Mouse (Mus musculus): Measurements from ENCODE around the gene Arsa. TPM values are rescaled to one million over a fixed set of nuclear protein-coding genes. Genes with fewer than 3 reads are reported as not detected.

Arsa gene
- polyA plus RNA-seq, 1 experiment, result 42.5 TPM

- no peaks in the 10 kb centered on the region for H3K4me1 ChIP-seq (ENCODE audit: control insufficient read depth, insufficient read depth, low read length)
- TF ChIP-seq POLR2A (IDR thresholded peaks at IDR 0.05; ENCODE audit: low read depth, low read length) (no peak), CTCF (IDR thresholded peaks at IDR 0.05; ENCODE audit: borderline replicate concordance, insufficient read depth, low read length) (no peak)
- H3K4me3 ChIP-seq (ENCODE audit: insufficient read depth, low read length), result no peak within 1 kb of the TSS
- H3K27ac ChIP-seq (ENCODE audit: insufficient read depth, low read length), result no peak within 1 kb of the TSS
These were observed 51.5 kb downstream of the Arsa start, which contains the start of gene Cpt1b for GRCm38 (mm10) chr15:89425711-89426121. Gene Cpt1b, minus strand, starts transcription at chr15:89425863.

GRCm38 (mm10) chr15:89424621-89425020, 52.6 kb downstream of the Arsa start:
- no peak for TF ChIP-seq CTCF (IDR thresholded peaks at IDR 0.05; ENCODE audit: borderline replicate concordance, insufficient read depth, low read length)
- no peak for TF ChIP-seq POLR2A (IDR thresholded peaks at IDR 0.05; ENCODE audit: low read depth, low read length)
- H3K27ac ChIP-seq (ENCODE audit: insufficient read depth, low read length), result no peak overlapping the region
- no peak overlapping the region for H3K4me3 ChIP-seq (ENCODE audit: insufficient read depth, low read length)
- H3K4me1 ChIP-seq (ENCODE audit: control insufficient read depth, insufficient read depth, low read length), result no peaks in the 10 kb centered on the region

Other genes starting within 250 kb of the Arsa start
- gene Sbf1, start 162.1 kb downstream of the Arsa start, polyA plus RNA-seq (2011; ENCODE audit: insufficient read length, low read depth, missing spikeins), result 75.9 and 95.7 TPM in 2 replicates
- 7.7 and 8.4 TPM in 2 replicates for gene Adm2, start 154.7 kb downstream of the Arsa start, polyA plus RNA-seq (2011; ENCODE audit: insufficient read length, low read depth, missing spikeins)
- not detected in 2 replicates for gene Miox, start 143.0 kb downstream of the Arsa start, polyA plus RNA-seq (2011; ENCODE audit: insufficient read length, low read depth, missing spikeins)
- 82.5 and 83.0 TPM in 2 replicates for gene Lmf2, start 121.8 kb downstream of the Arsa start, polyA plus RNA-seq (2011; ENCODE audit: insufficient read length, low read depth, missing spikeins)
- gene Ncaph2, start 121.7 kb downstream of the Arsa start, polyA plus RNA-seq (2011; ENCODE audit: insufficient read length, low read depth, missing spikeins), result 58.9 and 94.2 TPM in 2 replicates
- gene Sco2, start 103.6 kb downstream of the Arsa start, polyA plus RNA-seq (2011; ENCODE audit: insufficient read length, low read depth, missing spikeins), result 13.8 and 14.1 TPM in 2 replicates
- gene Tymp, start 100.4 kb downstream of the Arsa start, polyA plus RNA-seq (2011; ENCODE audit: insufficient read length, low read depth, missing spikeins), result not detected in 2 replicates
- gene Odf3b, start 98.1 kb downstream of the Arsa start, polyA plus RNA-seq (2011; ENCODE audit: insufficient read length, low read depth, missing spikeins), result not detected in 2 replicates
- not detected in 2 replicates for gene Klhdc7b, start 92.5 kb downstream of the Arsa start, polyA plus RNA-seq (2011; ENCODE audit: insufficient read length, low read depth, missing spikeins)
- gene Syce3, start 66.9 kb downstream of the Arsa start, polyA plus RNA-seq (2011; ENCODE audit: insufficient read length, low read depth, missing spikeins), result not detected in 2 replicates
- gene Cpt1b, start 51.6 kb downstream of the Arsa start, polyA plus RNA-seq (2011; ENCODE audit: insufficient read length, low read depth, missing spikeins), result 2.2 TPM in 1 of 2 replicates, not detected in the other
- gene C730034F03Rik, start 47.8 kb downstream of the Arsa start, polyA plus RNA-seq (2011; ENCODE audit: insufficient read length, low read depth, missing spikeins), result 1.3 and 1.4 TPM in 2 replicates
- gene Gm44502, start 47.7 kb downstream of the Arsa start, polyA plus RNA-seq (2011; ENCODE audit: insufficient read length, low read depth, missing spikeins), result 1.6 TPM in 1 of 2 replicates, not detected in the other
- gene Chkb, start 47.5 kb downstream of the Arsa start, polyA plus RNA-seq (2011; ENCODE audit: insufficient read length, low read depth, missing spikeins), result 29.4 and 33.1 TPM in 2 replicates
- gene Mapk8ip2, start 23.5 kb downstream of the Arsa start, polyA plus RNA-seq (2011; ENCODE audit: insufficient read length, low read depth, missing spikeins), result 0.49 TPM in 1 of 2 replicates, not detected in the other
- 2.3 and 2.7 TPM in 2 replicates for gene Shank3, start 22.2 kb upstream of the Arsa start, polyA plus RNA-seq (2011; ENCODE audit: insufficient read length, low read depth, missing spikeins)
- not detected in 2 replicates for gene Acr, start 90.9 kb upstream of the Arsa start, polyA plus RNA-seq (2011; ENCODE audit: insufficient read length, low read depth, missing spikeins)
- gene Rabl2, start 114.5 kb upstream of the Arsa start, polyA plus RNA-seq (2011; ENCODE audit: insufficient read length, low read depth, missing spikeins), result 15.2 and 26.9 TPM in 2 replicates

Data from embryonic fibroblast, embryonic 13.5 days (primary cell).